Mouse (Mus musculus) erythroblast, adult 5-6 weeks (primary cell): Measurements from ENCODE around the gene Nid2. TPM values are rescaled to one million over a fixed set of nuclear protein-coding genes. Genes with fewer than 3 reads are reported as not detected.

Experiments used
- ATAC-seq: replicated peaks from 2 replicates; pipeline ENCODE4 v1.8.0; 2016; ENCODE audit warnings: moderate number of reproducible peaks, mild to moderate bottlenecking, moderate TSS enrichment, inconsistent platforms; ENCODE audit not compliant: poor library complexity, low FRiP score, severe bottlenecking
- total RNA-seq, 2 experiments: library from RNA; stranded (forward) in 1 of 2; stranded (reverse) in 1 of 2; fragments of 150-400 nt in 1 of 2; fragments of 200-764, 138-1000 nt in 1 of 2; gene quantifications; 2 replicates each; pipeline versions ENCODE4 v1.2.3 to v1.2.4; 2015 to 2017; ENCODE audit warnings: low replicate concordance in 2 of 2

The Nid2 gene
- total RNA-seq, 2 experiments from 2014 or later, result not detected

DNA sequence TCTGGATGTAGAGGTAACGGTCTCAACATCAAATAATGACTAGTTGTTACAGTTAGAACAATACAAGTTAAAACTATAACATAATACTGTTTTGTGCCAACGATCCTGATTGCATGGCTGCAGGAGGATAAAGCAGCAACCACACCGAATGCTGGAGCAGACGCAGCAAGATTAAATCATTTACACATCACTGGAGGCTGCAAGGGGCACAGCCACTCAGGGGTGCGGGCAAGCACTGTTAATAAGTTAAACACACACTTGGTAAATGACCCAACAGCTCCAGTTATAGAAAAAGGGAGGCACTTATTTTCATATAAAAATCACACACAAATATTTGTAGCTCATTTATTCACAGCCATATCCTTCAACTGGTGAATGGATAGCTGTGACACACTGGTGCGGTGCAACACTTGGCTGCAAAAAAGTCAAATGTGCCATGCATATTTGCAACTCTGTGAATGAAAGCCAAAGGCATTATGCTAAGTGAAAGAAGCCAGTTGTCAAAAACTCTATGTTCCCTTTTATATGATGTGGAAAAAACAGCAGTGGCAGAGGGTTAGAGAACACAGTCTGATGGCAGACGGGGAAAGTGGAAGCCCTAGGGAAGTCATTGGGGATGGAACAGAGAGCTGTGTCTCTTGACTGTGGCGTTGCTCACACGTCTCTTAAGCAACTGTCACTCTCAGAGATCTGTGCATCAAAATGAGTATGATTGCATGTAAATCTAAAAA lies 11.5 kb upstream of the Nid2 start:
- ATAC-seq, result no peak

- ATAC-seq, result no peak
These were observed 10.8 kb upstream of the Nid2 start for GRCm38 (mm10) chr14:19740147-19740738.

DNA sequence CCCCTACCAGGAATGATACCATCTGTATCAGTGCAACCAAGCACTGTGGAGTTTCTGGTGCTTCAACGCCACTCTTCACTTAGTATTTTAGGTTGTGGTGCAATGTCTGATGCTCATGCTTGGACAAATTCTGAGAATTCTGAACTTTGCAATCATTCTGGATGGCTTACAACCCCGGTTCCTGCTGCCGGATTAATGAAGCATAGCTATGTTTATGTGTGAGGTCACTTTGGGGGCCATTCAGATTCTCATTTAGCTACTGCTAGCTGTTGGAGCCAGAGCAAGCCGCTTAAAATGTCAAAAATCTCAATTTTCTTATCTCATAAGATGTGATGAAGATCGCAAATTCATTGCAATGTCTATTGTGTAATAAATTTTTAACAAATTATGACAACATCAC lies 6.2 kb upstream of the Nid2 start:
- ATAC-seq, result no peak

GRCm38 (mm10) chr14:19746232-19746631 lies 4.8 kb upstream of the Nid2 start:
- no peak for ATAC-seq

- no peak for ATAC-seq
These were observed 4.3 kb upstream of the Nid2 start for GRCm38 (mm10) chr14:19746731-19747130.

DNA sequence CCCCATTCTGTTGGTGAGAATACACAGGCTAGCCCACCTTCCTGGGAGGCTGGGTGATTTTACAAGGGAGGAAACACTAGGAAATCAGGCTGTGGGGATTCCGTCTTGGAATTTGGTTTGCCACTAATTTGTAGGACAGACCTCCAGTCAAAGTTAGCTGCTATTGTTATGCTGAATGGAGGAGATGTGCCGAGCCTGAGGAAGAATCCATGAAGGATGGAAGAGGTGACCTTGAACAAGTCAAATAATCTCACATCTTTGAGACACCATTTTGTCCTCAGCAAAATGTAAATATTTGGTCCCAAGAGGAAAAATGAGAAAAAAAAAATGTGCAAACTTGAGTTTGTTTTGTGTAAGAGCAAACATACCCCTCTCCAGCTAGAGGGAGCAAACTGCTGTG lies 1.3 kb upstream of the Nid2 start:
- no peak for ATAC-seq

GRCm38 (mm10) chr14:19750411-19751024 lies 547 bp upstream of the Nid2 start:
- no peak for ATAC-seq

- no peak for ATAC-seq
These were observed 1.2 kb downstream of the Nid2 start for GRCm38 (mm10) chr14:19752276-19752675.

- ATAC-seq, result no peak
These were observed 8.5 kb downstream of the Nid2 start for GRCm38 (mm10) chr14:19759277-19760193.

DNA sequence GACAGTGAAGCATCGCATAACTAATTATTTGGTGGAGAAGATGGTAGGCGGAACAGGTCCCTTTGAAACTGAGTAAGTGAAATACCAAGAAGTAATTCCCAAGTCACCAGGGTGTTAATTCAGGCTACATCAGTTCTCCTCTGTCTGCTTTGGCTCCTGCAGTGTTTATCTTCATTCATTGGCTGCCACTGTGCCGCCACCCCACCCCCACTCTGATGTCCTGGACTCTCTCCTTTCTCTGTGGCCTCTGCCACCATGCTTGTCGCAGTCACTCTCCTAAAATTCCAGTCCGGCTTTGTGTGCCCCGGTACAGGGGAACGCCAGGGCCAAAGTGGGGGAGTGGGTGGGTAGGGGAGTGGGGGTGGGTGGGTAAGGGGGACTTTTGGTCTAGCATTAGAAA lies 9.7 kb downstream of the Nid2 start:
- no peak for ATAC-seq

GRCm38 (mm10) chr14:19762014-19762413 lies 10.9 kb downstream of the Nid2 start:
- ATAC-seq, result no peak

DNA sequence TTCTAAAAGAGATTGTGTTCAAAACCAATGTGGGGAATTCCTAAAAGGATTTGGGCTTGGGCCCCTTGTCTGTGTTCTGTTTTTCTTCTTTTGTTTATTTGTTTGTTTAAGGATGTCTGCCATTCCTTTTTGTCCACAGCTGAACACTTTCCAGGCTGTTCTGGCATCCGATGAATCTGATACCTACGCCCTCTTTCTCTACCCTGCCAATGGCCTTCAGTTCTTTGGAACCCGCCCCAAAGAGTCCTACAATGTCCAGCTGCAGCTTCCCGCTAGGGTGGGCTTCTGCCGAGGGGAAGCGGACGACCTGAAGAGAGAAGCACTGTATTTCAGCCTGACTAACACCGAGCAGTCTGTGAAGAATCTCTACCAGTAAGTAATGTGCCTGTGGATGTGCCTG lies 12.5 kb downstream of the Nid2 start:
- ATAC-seq, result no peak

DNA sequence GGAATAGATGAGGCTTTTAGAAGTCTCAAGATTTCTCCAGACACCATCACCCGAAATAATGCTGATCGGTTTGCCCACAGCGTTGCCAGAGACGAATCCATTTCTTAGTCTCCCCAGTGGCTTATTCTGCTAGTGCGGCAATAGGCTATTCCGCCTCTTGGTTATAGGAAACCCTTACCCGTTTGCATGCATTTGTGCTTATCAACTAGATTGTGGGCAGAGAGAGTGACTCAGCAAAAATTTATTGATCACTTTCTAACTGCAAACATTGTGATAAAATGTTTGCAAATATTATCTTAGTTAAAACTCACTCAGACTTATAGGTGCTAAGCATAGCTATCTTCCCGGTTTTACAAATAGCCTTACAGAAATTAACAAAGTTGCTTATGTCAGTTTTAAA lies 13.3 kb downstream of the Nid2 start:
- ATAC-seq, result no peak

DNA sequence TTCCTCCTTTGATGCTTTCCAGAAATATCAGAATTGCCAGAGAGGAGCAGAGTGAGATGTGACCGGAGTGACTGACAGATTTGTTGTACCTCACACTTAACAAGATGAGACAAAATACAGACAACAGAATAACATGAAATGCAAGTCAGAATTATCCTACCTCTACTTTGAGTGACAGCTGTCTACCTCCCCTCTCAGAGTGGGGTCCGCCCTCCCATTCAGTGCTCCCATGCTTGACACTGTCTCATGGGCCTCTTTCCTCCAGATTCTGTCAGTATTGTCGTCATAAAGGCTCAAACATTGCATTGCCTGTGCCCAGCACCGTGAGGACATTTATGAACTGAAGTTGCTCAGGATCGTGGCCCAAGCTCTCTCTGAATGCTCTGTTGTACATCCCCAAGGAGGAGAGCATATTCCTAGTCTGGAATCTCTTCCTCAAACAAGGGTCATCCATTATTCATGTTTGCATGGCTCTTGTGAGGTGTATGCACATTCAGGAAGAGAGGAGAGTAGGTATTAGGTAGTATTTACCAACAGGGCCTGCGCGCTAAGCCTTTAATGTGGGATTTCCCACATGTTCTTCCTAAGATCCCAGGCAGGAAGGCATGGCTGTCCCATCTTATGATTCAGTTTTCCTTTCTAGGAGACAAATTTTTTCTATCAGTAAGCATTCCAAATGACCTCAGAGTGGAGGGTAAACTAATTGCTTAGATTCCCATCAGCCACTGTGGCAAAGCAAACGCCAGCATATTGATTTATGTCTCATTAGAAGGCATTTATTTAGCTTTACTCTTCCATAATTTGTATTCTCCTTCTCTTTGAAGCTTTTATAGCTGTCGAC lies 14.7 kb downstream of the Nid2 start:
- ATAC-seq, result no peak

GRCm38 (mm10) chr14:19766380-19766649 lies 15.2 kb downstream of the Nid2 start:
- ATAC-seq, result no peak

- ATAC-seq, result no peak
These were observed 17.6 kb downstream of the Nid2 start for GRCm38 (mm10) chr14:19768648-19769047.

GRCm38 (mm10) chr14:19769441-19770200 lies 18.6 kb downstream of the Nid2 start:
- ATAC-seq, result no peak

DNA sequence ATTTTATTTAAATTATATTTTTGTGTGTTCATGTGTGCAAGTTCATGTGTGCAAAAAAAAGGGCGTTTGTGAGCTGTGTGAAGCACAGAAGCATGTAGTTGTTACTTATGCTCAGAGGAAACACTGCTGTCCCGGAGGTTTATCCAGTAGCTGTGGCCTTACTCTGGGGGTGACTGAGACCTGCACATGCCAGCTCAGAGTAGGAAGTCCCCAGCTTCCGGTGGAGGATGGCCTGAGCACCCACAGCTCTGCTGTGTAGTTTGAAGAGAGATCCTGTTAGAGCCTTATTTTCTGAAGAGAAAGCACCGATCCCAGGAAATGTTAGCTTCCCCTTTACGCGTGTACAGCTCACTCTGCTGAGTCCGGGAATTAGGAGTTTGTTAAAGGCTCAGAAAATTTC lies 20.1 kb downstream of the Nid2 start:
- ATAC-seq, result no peak

- ATAC-seq, result no peak
These were observed 23.1 kb downstream of the Nid2 start for GRCm38 (mm10) chr14:19774036-19774628.
